Mouse (Mus musculus): ENCODE results near the gene Methig1.

- no peak for TF ChIP-seq CTCF (conservative IDR thresholded peaks at IDR 0.05 in 1 of 2, IDR thresholded peaks at IDR 0.05 in 1 of 2; ENCODE audit: low read depth in 2 of 2, low read length in 2 of 2)
- TF ChIP-seq MXI1 (IDR thresholded peaks at IDR 0.05; ENCODE audit: low read depth, low read length): no peak
- no peak for TF ChIP-seq EP300 (IDR thresholded peaks at IDR 0.05; ENCODE audit: low read length)
- no peak for TF ChIP-seq POLR2A (IDR thresholded peaks at IDR 0.05; ENCODE audit: low read depth, low read length)
- TF ChIP-seq POLR2AphosphoS2 (IDR thresholded peaks at IDR 0.05; ENCODE audit: low read depth, low read length): no peak
- no peak for TF ChIP-seq TBP (conservative IDR thresholded peaks at IDR 0.05; ENCODE audit: low read depth, low read length)
- no peak for TF ChIP-seq ZNF384 (IDR thresholded peaks at IDR 0.05; ENCODE audit: low read depth, low read length)
- no peak for TF ChIP-seq SMC3 (IDR thresholded peaks at IDR 0.05; ENCODE audit: low read depth, low read length)
Measured at GRCm38 (mm10) chr15:100433234-100433633, 80.3 kb downstream of the Methig1 start.

Data from CH12.LX (cell line).